Mouse (Mus musculus): Measurements from ENCODE around the gene Hes3. TPM values are rescaled to one million over a fixed set of nuclear protein-coding genes. Genes with fewer than 3 reads are reported as not detected.

The Hes3 gene
- polyA plus RNA-seq, 1 experiment from 2014 or later, result not detected

GRCm38 (mm10) chr4:152247195-152247594 lies 44.3 kb downstream of the Hes3 start:
- Histone ChIP-seq H3K9me3 (no peaks in the 10 kb centered on the region), H3K36me3 (no peaks in the 10 kb centered on the region), H3K4me2 (no peak overlapping the region), H3K4me3 (no peak overlapping the region), H3K9ac (no peak overlapping the region), H3K4me1 (0 out of 2 replicates have a peak, but pooled peaks cover 5% of the 10 kb centered on the region), H3K27me3 (no peaks in the 10 kb centered on the region), H3K27ac (no peak overlapping the region)
- 76% methylated on average over 3 of the region's 3 CpGs for WGBS
- no peak for ATAC-seq (ENCODE audit: insufficient number of reproducible peaks, insufficient read depth, low FRiP score, low TSS enrichment, low read depth)

DNA sequence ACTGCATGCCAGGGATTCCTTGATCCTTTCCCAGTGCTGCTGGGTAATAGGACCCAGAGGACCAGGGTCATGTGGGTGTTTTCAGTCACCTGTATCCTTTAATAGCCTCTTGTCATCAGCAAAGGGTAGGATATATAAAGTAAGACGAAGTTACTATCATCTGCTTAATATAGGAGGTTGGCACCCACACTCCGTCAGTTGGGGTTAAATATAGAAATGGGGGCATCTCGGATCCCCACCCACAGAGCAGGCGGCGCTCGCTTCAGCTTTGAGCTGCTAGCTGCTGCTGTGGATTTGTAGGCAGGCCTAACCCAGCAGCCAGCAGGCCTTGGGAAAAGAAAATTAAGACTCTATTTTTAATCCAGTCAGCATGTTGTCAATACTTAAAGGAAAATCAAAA lies 45.5 kb downstream of the Hes3 start:
- ATAC-seq (ENCODE audit: insufficient number of reproducible peaks, insufficient read depth, low FRiP score, low TSS enrichment, low read depth), result no peak
- Histone ChIP-seq H3K4me1 (0 out of 2 replicates have a peak, but pooled peaks cover 5% of the 10 kb centered on the region), H3K9ac (peak overlapping the region; percentile 0; the same call in 1 of the 2 replicates), H3K36me3 (no peaks in the 10 kb centered on the region), H3K27me3 (no peaks in the 10 kb centered on the region), H3K27ac (no peak overlapping the region), H3K4me2 (no peak overlapping the region), H3K4me3 (no peak overlapping the region), H3K9me3 (no peaks in the 10 kb centered on the region)
- 63% methylated on average over 6 of the region's 6 CpGs for WGBS

GRCm38 (mm10) chr4:152244545-152245522 lies 46.6 kb downstream of the Hes3 start:
- 71% methylated on average over 11 of the region's 11 CpGs for WGBS
- ATAC-seq (ENCODE audit: insufficient number of reproducible peaks, insufficient read depth, low FRiP score, low TSS enrichment, low read depth), result no peak
- H3K9ac ChIP-seq, result 0 out of 2 replicates have a peak overlapping the region, but pooled peaks have one; percentile 6

DNA sequence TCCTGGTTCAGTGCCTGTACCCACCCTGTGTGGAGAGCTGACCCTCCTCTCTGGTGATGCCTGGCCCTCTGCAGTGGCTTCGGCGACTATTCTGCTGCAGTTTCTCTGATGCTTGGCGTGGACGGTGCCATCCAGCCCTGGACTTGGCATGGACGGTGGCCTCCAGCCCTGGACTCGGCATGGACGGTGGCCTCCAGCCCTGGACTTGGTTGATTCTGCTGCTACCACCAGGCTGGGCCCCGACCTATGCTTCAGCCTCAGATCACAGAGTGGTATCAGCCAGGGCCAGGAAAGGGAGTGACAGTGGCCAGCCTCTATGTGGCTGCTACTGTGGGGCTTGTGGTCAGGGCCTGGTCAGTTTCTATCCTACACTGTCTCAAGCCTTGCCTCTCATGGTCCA lies 47.5 kb downstream of the Hes3 start:
- WGBS, result 91% methylated on average over 8 of the region's 8 CpGs
- no peaks in the 10 kb centered on the region for H3K9me3 ChIP-seq
- ATAC-seq (ENCODE audit: insufficient number of reproducible peaks, insufficient read depth, low FRiP score, low TSS enrichment, low read depth), result no peak
- H3K9ac ChIP-seq, result no peak overlapping the region
- H3K4me3 ChIP-seq, result no peak overlapping the region
- no peak overlapping the region for H3K4me2 ChIP-seq
- H3K36me3 ChIP-seq, result no peaks in the 10 kb centered on the region
- H3K27me3 ChIP-seq, result no peaks in the 10 kb centered on the region
- H3K4me1 ChIP-seq, result 0 out of 2 replicates have a peak, but pooled peaks cover 5% of the 10 kb centered on the region
- no peak overlapping the region for H3K27ac ChIP-seq

More at GRCm38 (mm10) chr4:152244545-152245522, 46.6 kb downstream of the Hes3 start:
- no peaks in the 10 kb centered on the region for H3K27me3 ChIP-seq
- H3K27ac ChIP-seq, result no peak overlapping the region
- 0 out of 2 replicates have a peak, but pooled peaks cover 5% of the 10 kb centered on the region for H3K4me1 ChIP-seq
- no peak overlapping the region for H3K4me2 ChIP-seq
- no peaks in the 10 kb centered on the region for H3K36me3 ChIP-seq
- H3K9me3 ChIP-seq, result no peaks in the 10 kb centered on the region
- no peak overlapping the region for H3K4me3 ChIP-seq

DNA sequence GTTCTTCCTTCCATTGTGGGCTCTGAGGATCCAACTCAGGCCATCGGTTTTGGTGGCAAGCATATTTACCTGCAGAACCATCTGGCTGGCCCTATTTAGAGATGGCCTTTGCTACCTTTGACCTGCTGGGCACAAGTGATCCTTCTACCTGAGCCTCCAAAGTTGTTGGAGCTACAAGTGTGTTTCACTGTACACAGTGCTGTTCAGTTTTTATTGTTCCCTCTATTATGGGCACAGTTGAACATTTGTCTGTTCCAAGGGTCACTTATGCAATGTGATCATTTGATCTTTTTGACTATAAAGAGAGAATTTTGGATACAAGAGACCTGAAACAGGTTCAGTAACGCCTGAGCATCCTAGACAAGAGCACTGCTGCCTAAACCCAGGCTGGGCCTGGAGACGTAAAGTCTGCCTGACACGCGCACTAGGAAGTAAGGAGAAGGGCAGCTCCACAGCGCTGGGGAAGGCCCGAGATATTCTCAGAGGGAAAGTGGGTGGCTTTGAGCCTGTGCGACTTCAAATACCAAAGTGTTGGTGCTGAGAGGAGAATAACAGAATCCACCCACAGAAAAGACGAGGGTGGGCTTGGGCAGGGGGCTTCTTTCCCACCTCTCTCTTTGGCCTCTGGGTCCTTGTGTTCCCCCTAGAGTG lies 48.1 kb downstream of the Hes3 start:
- Histone ChIP-seq H3K9me3 (no peaks in the 10 kb centered on the region), H3K27me3 (no peaks in the 10 kb centered on the region), H3K27ac (no peak overlapping the region), H3K9ac (no peak overlapping the region), H3K4me1 (0 out of 2 replicates have a peak, but pooled peaks cover 5% of the 10 kb centered on the region), H3K4me3 (no peak overlapping the region), H3K4me2 (no peak overlapping the region), H3K36me3 (no peaks in the 10 kb centered on the region)
- ATAC-seq (ENCODE audit: insufficient number of reproducible peaks, insufficient read depth, low FRiP score, low TSS enrichment, low read depth), result no peak
- WGBS, result 84% methylated on average over 9 of the region's 9 CpGs

- ATAC-seq (ENCODE audit: insufficient number of reproducible peaks, insufficient read depth, low FRiP score, low TSS enrichment, low read depth), result no peak
- Histone ChIP-seq H3K9me3 (no peaks in the 10 kb centered on the region), H3K27me3 (no peaks in the 10 kb centered on the region), H3K9ac (no peak overlapping the region), H3K4me3 (no peak overlapping the region), H3K36me3 (peaks cover 5% of the 10 kb centered on the region; the same call in 1 of the 2 replicates), H3K27ac (no peak overlapping the region), H3K4me1 (no peaks in the 10 kb centered on the region), H3K4me2 (no peak overlapping the region)
- WGBS, result 63% methylated on average over 4 of the region's 4 CpGs
These were observed 51.5 kb downstream of the Hes3 start for GRCm38 (mm10) chr4:152239974-152240373.

Other genes starting within 250 kb of the Hes3 start
- 19.5 and 22.2 TPM in 2 replicates for gene Plekhg5, start 219.2 kb downstream of the Hes3 start, polyA plus RNA-seq (2015; fragmentation: Nextera tagmentation; extraction: Ambion mirVana)
- gene Tnfrsf25, start 175.7 kb downstream of the Hes3 start, polyA plus RNA-seq (2015; fragmentation: Nextera tagmentation; extraction: Ambion mirVana), result 1.1 and 1.5 TPM in 2 replicates
- 3.4 and 5.9 TPM in 2 replicates for gene Espn, start 139.3 kb downstream of the Hes3 start, polyA plus RNA-seq (2015; fragmentation: Nextera tagmentation; extraction: Ambion mirVana)
- 0.10 TPM in 1 of 2 replicates, not detected in the other for gene Hes2, start 132.8 kb downstream of the Hes3 start, polyA plus RNA-seq (2015; fragmentation: Nextera tagmentation; extraction: Ambion mirVana)
- 48.5 and 54.1 TPM in 2 replicates for gene Acot7, start 113.5 kb downstream of the Hes3 start, polyA plus RNA-seq (2015; fragmentation: Nextera tagmentation; extraction: Ambion mirVana)
- 11.1 TPM in 2 replicates for gene Gpr153, start 17.4 kb downstream of the Hes3 start, polyA plus RNA-seq (2015; fragmentation: Nextera tagmentation; extraction: Ambion mirVana)
- 23.5 and 26.6 TPM in 2 replicates for gene Icmt, start 5.6 kb upstream of the Hes3 start, polyA plus RNA-seq (2015; fragmentation: Nextera tagmentation; extraction: Ambion mirVana)
- gene Rnf207, start 27.3 kb upstream of the Hes3 start, polyA plus RNA-seq (2015; fragmentation: Nextera tagmentation; extraction: Ambion mirVana), result 0.72 and 1.3 TPM in 2 replicates
- gene Rpl22, start 34.1 kb upstream of the Hes3 start, polyA plus RNA-seq (2015; fragmentation: Nextera tagmentation; extraction: Ambion mirVana), result 447 and 449 TPM in 2 replicates
- 2.5 and 2.6 TPM in 2 replicates for gene Chd5, start 47.0 kb upstream of the Hes3 start, polyA plus RNA-seq (2015; fragmentation: Nextera tagmentation; extraction: Ambion mirVana)
- gene Nphp4, start 185.0 kb upstream of the Hes3 start, polyA plus RNA-seq (2015; fragmentation: Nextera tagmentation; extraction: Ambion mirVana), result 2.8 and 3.0 TPM in 2 replicates
- 9.2 and 9.6 TPM in 2 replicates for gene Kcnab2, start 186.2 kb upstream of the Hes3 start, polyA plus RNA-seq (2015; fragmentation: Nextera tagmentation; extraction: Ambion mirVana)

All from embryonic facial prominence, embryonic 13.5 days (tissue).